Mouse (Mus musculus): ENCODE data around the gene Oasl1. TPM values are rescaled to one million over a fixed set of nuclear protein-coding genes. Genes with fewer than 3 reads are reported as not detected.

Oasl1 gene
- total RNA-seq, 1 experiment from 2014 or later, result 5.5 TPM

- ATAC-seq (replicated peaks in 1 of 2; ENCODE audit: insufficient read depth in 1 of 2, low FRiP score in 2 of 2, low TSS enrichment in 1 of 2, low read depth in 1 of 2, poor library complexity in 2 of 2, severe bottlenecking in 2 of 2), result 0 out of 4 replicates have a peak, but pooled peaks of 1 of the 2 experiments have one; percentile 2
Observed at GRCm38 (mm10) chr5:114980122-114980748, 57.2 kb downstream of the Oasl1 start.

GRCm38 (mm10) chr5:114982001-114982400, 59.0 kb downstream of the Oasl1 start:
- no peak for ATAC-seq (replicated peaks in 1 of 2; ENCODE audit: insufficient read depth in 1 of 2, low FRiP score in 2 of 2, low TSS enrichment in 1 of 2, low read depth in 1 of 2, poor library complexity in 2 of 2, severe bottlenecking in 2 of 2)

GRCm38 (mm10) chr5:114985074-114985473, 62.0 kb downstream of the Oasl1 start:
- no peak for ATAC-seq (replicated peaks in 1 of 2; ENCODE audit: insufficient read depth in 1 of 2, low FRiP score in 2 of 2, low TSS enrichment in 1 of 2, low read depth in 1 of 2, poor library complexity in 2 of 2, severe bottlenecking in 2 of 2)

Other genes starting within 250 kb of the Oasl1 start
- gene Gltp, start 232.3 kb upstream of the Oasl1 start, total RNA-seq (2017), result 68.2 and 75.9 TPM in 2 replicates
- gene Tchp, start 215.5 kb upstream of the Oasl1 start, total RNA-seq (2017), result 16.3 and 21.2 TPM in 2 replicates
- gene Ankrd13a, start 148.6 kb upstream of the Oasl1 start, total RNA-seq (2017), result 480 and 493 TPM in 2 replicates
- 120 and 128 TPM in 2 replicates for gene Git2, start 147.7 kb upstream of the Oasl1 start, total RNA-seq (2017)
- gene 1500011B03Rik, start 99.8 kb upstream of the Oasl1 start, total RNA-seq (2017), result 62.8 and 67.2 TPM in 2 replicates
- gene 4930519G04Rik, start 69.6 kb upstream of the Oasl1 start, total RNA-seq (2017), result 0.65 TPM in 1 of 2 replicates, not detected in the other
- gene Gm9936, start 64.6 kb upstream of the Oasl1 start, total RNA-seq (2017), result not detected in 2 replicates
- 52.4 and 61.4 TPM in 2 replicates for gene Oasl2, start 26.3 kb upstream of the Oasl1 start, total RNA-seq (2017)
- 15.2 and 15.3 TPM in 2 replicates for gene 2210016L21Rik, start 18.9 kb downstream of the Oasl1 start, total RNA-seq (2017)
- not detected in 2 replicates for gene Hnf1a, start 47.9 kb downstream of the Oasl1 start, total RNA-seq (2017)
- gene Sppl3, start 87.9 kb downstream of the Oasl1 start, total RNA-seq (2017), result 25.6 and 32.0 TPM in 2 replicates
- 0.50 TPM in 1 of 2 replicates, not detected in the other for gene Gm10401, start 175.1 kb downstream of the Oasl1 start, total RNA-seq (2017)
- 15.9 and 18.0 TPM in 2 replicates for gene Acads, start 196.1 kb downstream of the Oasl1 start, total RNA-seq (2017)
- 12.8 and 14.2 TPM in 2 replicates for gene Unc119b, start 211.7 kb downstream of the Oasl1 start, total RNA-seq (2017)
- 225 and 241 TPM in 2 replicates for gene Mlec, start 234.9 kb downstream of the Oasl1 start, total RNA-seq (2017)